Mouse (Mus musculus) CH12.LX (cell line): ENCODE measurements at regions not wholly inside any gene's neighbourhood (a gene's known extent, or its start where the extent isn't known, plus 50 kb on each side); places are given as distances from the start of the nearest gene placed in this dataset.

ENCODE experiments used
- DNase-seq: peaks from one replicate; pipeline ENCODE4 v3.0.0-alpha.2; 2013; ENCODE audit errors: extremely low read depth
- H3K27ac ChIP-seq: 2 replicates; pipeline ENCODE4 v1.5.1; 2012; ENCODE audit warnings: low read depth, mild to moderate bottlenecking, control low read depth, moderate library complexity; ENCODE audit not compliant: insufficient read depth
- H3K27me3 ChIP-seq: replicated peaks from 2 replicates; pipeline ENCODE3; 2012; ENCODE audit warnings: inconsistent platforms
- H3K36me3 ChIP-seq, 2 experiments: replicated peaks in 1 of 2; 2 replicates each; pipeline versions ENCODE3 to v1.6.1; 2012; ENCODE audit warnings: inconsistent platforms in 1 of 2, low read length in 1 of 2, mild to moderate bottlenecking in 1 of 2, mixed read lengths in 1 of 2, moderate library complexity in 1 of 2; ENCODE audit not compliant: control insufficient read depth in 1 of 2, insufficient read depth in 1 of 2
- H3K4me1 ChIP-seq, 2 experiments: 2 replicates each; pipeline ENCODE4 v1.6.1; 2012; ENCODE audit warnings: inconsistent platforms in 1 of 2, moderate library complexity in 1 of 2; ENCODE audit not compliant: insufficient read depth in 2 of 2, control insufficient read depth in 1 of 2
- H3K4me2 ChIP-seq: 2 replicates; pipeline ENCODE4 v1.6.1; 2012; ENCODE audit warnings: low read depth, mild to moderate bottlenecking, control low read depth; ENCODE audit not compliant: poor library complexity, insufficient read depth, severe bottlenecking
- H3K4me3 ChIP-seq, 3 experiments: fragments of 150-350 bp in 1 of 3; sonication (generic) in 1 of 3; replicated peaks in 1 of 3; 2 replicates each; pipeline versions ENCODE3 to v1.5.1; 2011 to 2012; ENCODE audit warnings: low read depth in 2 of 3, low read length in 2 of 3, mild to moderate bottlenecking in 2 of 3, moderate library complexity in 2 of 3, control low read depth in 1 of 3, improper control_type of control experiment in 1 of 3, inconsistent platforms in 1 of 3, mixed read lengths in 1 of 3; ENCODE audit not compliant: poor library complexity in 1 of 3
- H3K79me2 ChIP-seq: replicated peaks from 2 replicates; pipeline ENCODE4 v1.6.1; 2012; ENCODE audit warnings: mild to moderate bottlenecking, moderate library complexity; ENCODE audit not compliant: control insufficient read depth, poor library complexity, insufficient read depth, severe bottlenecking; ENCODE audit errors: extremely low read depth
- H3K9ac ChIP-seq: 2 replicates; pipeline ENCODE4 v1.6.1; 2012; ENCODE audit warnings: low read depth, mild to moderate bottlenecking, control low read depth, moderate library complexity; ENCODE audit not compliant: insufficient read depth
- H3K9me3 ChIP-seq: replicated peaks from 2 replicates; pipeline ENCODE3; 2012; ENCODE audit warnings: low read length, inconsistent platforms, mixed read lengths
- BHLHE40 ChIP-seq: IDR thresholded peaks from 2 replicates; pipeline ENCODE4 v1.6.1; 2011; ENCODE audit warnings: mild to moderate bottlenecking, low read depth, low read length, improper control_type of control experiment
- CHD1 ChIP-seq: IDR thresholded peaks from 2 replicates; pipeline ENCODE4 v1.6.1; 2012; ENCODE audit warnings: low read depth, low read length, improper control_type of control experiment, inconsistent platforms
- CTCF ChIP-seq, 2 experiments: IDR thresholded peaks in 1 of 2; conservative IDR thresholded peaks in 1 of 2; 2 replicates each; pipeline ENCODE4 v1.5.1; 2011 to 2012; ENCODE audit warnings: low read depth in 2 of 2, low read length in 2 of 2, improper control_type of control experiment in 1 of 2, inconsistent platforms in 1 of 2, mild to moderate bottlenecking in 1 of 2, moderate library complexity in 1 of 2
- ETS1 ChIP-seq: conservative IDR thresholded peaks from 2 replicates; pipeline ENCODE4 v1.6.1; 2012; ENCODE audit warnings: low read depth, mild to moderate bottlenecking, inconsistent platforms, low read length, improper control_type of control experiment, moderate library complexity
- GABPA ChIP-seq: IDR thresholded peaks from 2 replicates; pipeline ENCODE4 v1.6.1; 2012; ENCODE audit warnings: low read depth, low read length, improper control_type of control experiment, inconsistent platforms; ENCODE audit not compliant: insufficient replicate concordance
- JUN ChIP-seq: IDR thresholded peaks from 2 replicates; pipeline ENCODE4 v1.6.1; 2011; ENCODE audit warnings: low read depth, mild to moderate bottlenecking, low read length, improper control_type of control experiment, moderate library complexity; ENCODE audit not compliant: insufficient read depth
- JUND ChIP-seq: conservative IDR thresholded peaks from 2 replicates; pipeline ENCODE4 v1.6.1; 2011; ENCODE audit warnings: low read depth, low read length, improper control_type of control experiment
- MXI1 ChIP-seq: IDR thresholded peaks from 2 replicates; pipeline ENCODE4 v1.6.1; 2011; ENCODE audit warnings: mild to moderate bottlenecking, low read depth, low read length, improper control_type of control experiment
- MYC ChIP-seq: IDR thresholded peaks from 2 replicates; pipeline ENCODE4 v1.6.1; 2011; ENCODE audit warnings: low read depth, mild to moderate bottlenecking, improper control_type of control experiment, low read length
- POLR2A ChIP-seq: IDR thresholded peaks from 2 replicates; pipeline ENCODE4 v1.6.1; 2011; ENCODE audit warnings: low read depth, mild to moderate bottlenecking, improper control_type of control experiment, low read length
- SMC3 ChIP-seq: IDR thresholded peaks from 2 replicates; pipeline ENCODE4 v1.6.1; 2011; ENCODE audit warnings: low read depth, low read length, improper control_type of control experiment
- USF2 ChIP-seq: conservative IDR thresholded peaks from 2 replicates; pipeline ENCODE4 v1.6.1; 2011; ENCODE audit warnings: low read depth, low read length, improper control_type of control experiment
- ZC3H11A ChIP-seq: IDR thresholded peaks from 2 replicates; pipeline ENCODE4 v1.6.1; 2012; ENCODE audit warnings: low read depth, mild to moderate bottlenecking, inconsistent platforms, low read length, improper control_type of control experiment
- ZKSCAN1 ChIP-seq: IDR thresholded peaks from 2 replicates; pipeline ENCODE4 v1.6.1; 2012; ENCODE audit warnings: low read depth, inconsistent platforms, low read length, improper control_type of control experiment, borderline replicate concordance
- ZMIZ1 ChIP-seq: IDR thresholded peaks from 2 replicates; pipeline ENCODE4 v1.6.1; 2012; ENCODE audit warnings: low read depth, mild to moderate bottlenecking, inconsistent platforms, low read length, improper control_type of control experiment
- dilution Hi-C: fragments of 300-500 bp; cut with MboI; formaldehyde crosslinking; loops from 2 replicates; pipeline ENCODE4 v1.14.3; 2020; ENCODE audit warnings: low sequenced_read_pairs; ENCODE audit not compliant: extremely low pct_unique_long_range_greater_than_20kb, extremely low pct_ligation_motif_present
- in situ Hi-C: fragments of 300-500 bp; cut with MboI; formaldehyde crosslinking; loops from 3 replicates; pipeline ENCODE4 v1.14.3; 2019; ENCODE audit warnings: low sequenced_read_pairs, low pct_ligation_motif_present, low pct_unique_long_range_greater_than_20kb, mixed read lengths

GRCm38 (mm10) chr9:27475468-27475867, 78.9 kb downstream of the Spata19 start:
- Histone ChIP-seq H3K9me3 (no peaks in the 10 kb centered on the region), H3K27ac (no peak overlapping the region), H3K79me2 (no peaks in the 10 kb centered on the region), H3K9ac (no peak overlapping the region), H3K4me2 (no peak overlapping the region), H3K4me3 (no peak overlapping the region), H3K36me3 (no peaks in the 10 kb centered on the region), H3K4me1 (0 out of 4 replicates have a peak, but pooled peaks cover 0 to 3% of the 10 kb centered on the region in 2 experiments), H3K27me3 (peaks cover 36% of the 10 kb centered on the region)
- no peak for DNase-seq
- no peak for TF ChIP-seq MXI1
- no peak for TF ChIP-seq CHD1
- TF ChIP-seq BHLHE40: peak; percentile 47
- TF ChIP-seq POLR2A: no peak
- TF ChIP-seq ZC3H11A: no peak
- no peak for TF ChIP-seq USF2
- in situ Hi-C loops (no loop called here), dilution Hi-C loops (no loop called here)

GRCm38 (mm10) chr9:27476636-27477035, 80.0 kb downstream of the Spata19 start:
- Histone ChIP-seq H3K4me2 (no peak overlapping the region), H3K9ac (no peak overlapping the region), H3K4me1 (0 out of 4 replicates have a peak, but pooled peaks cover 0 to 3% of the 10 kb centered on the region in 2 experiments), H3K4me3 (no peak overlapping the region), H3K27ac (no peak overlapping the region), H3K9me3 (no peaks in the 10 kb centered on the region), H3K36me3 (no peaks in the 10 kb centered on the region), H3K27me3 (peaks cover 32% of the 10 kb centered on the region)
- dilution Hi-C loops: no loop called here
- DNase-seq: no peak
- in situ Hi-C loops: no loop called here
- no peak for TF ChIP-seq GABPA
- TF ChIP-seq USF2: no peak
- TF ChIP-seq, all 38 proteins: peak for 0
- H3K79me2 ChIP-seq: no peaks in the 10 kb centered on the region

- in situ Hi-C loops (no loop called here), dilution Hi-C loops (no loop called here)
- Histone ChIP-seq H3K79me2 (no peaks in the 10 kb centered on the region), H3K9me3 (no peaks in the 10 kb centered on the region), H3K36me3 (no peaks in the 10 kb centered on the region), H3K4me2 (no peak overlapping the region), H3K27me3 (peaks cover 27% of the 10 kb centered on the region), H3K4me1 (0 out of 4 replicates have a peak, but pooled peaks cover 0 to 3% of the 10 kb centered on the region in 2 experiments), H3K27ac (no peak overlapping the region), H3K4me3 (no peak overlapping the region), H3K9ac (no peak overlapping the region)
- no peak for DNase-seq
- TF ChIP-seq JUND: no peak
- TF ChIP-seq ETS1: no peak
- TF ChIP-seq JUN: no peak
- TF ChIP-seq SMC3: no peak
- no peak for TF ChIP-seq ZKSCAN1
- no peak for TF ChIP-seq CTCF (conservative IDR thresholded peaks at IDR 0.05 in 1 of 2, IDR thresholded peaks at IDR 0.05 in 1 of 2; ENCODE audit: low read depth in 2 of 2, low read length in 2 of 2)
- no peak for TF ChIP-seq POLR2A
- no peak for TF ChIP-seq GABPA
- TF ChIP-seq ZC3H11A: no peak
- TF ChIP-seq ZMIZ1: no peak
- no peak for TF ChIP-seq MYC
These were observed 80.6 kb downstream of the Spata19 start for GRCm38 (mm10) chr9:27477079-27477687.
